Mouse (Mus musculus): ENCODE measurements around the gene Pnpla5. TPM values are rescaled to one million over a fixed set of nuclear protein-coding genes. Genes with fewer than 3 reads are reported as not detected.
"Not testable (repeated sequence)": the region's sequence is repeated elsewhere in the genome, so short reads cannot be mapped to it uniquely, and the experiment has no call there.

The Pnpla5 gene
- 0.07 TPM in 1 of 2 replicates, not detected in the other for polyA plus RNA-seq (2016; fragmentation: Nextera tagmentation; extraction: Ambion mirVana)

DNA sequence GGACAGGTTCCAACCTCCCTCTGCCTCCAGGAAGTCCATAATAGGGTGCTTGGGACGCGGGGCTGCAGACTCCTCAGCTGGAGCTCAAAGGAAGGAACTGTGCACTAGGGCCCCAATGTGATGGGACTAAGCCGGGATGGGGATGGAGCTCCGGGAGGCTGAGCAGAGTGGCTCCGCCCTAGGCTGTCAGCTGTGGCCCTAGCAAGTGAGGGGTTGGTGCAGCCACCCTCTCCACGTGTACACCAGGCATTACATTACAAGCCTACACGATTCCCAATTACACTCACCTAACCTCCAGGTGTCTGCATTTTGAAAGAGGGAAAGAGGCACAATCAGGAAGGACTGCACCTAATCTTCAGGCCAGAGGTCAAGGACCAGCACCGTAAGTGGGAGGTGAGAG, at the start of gene Pnpla5:
Gene Pnpla5 (minus strand): TSS at position 101 of the 400 bp plus-strand sequence.
- Histone ChIP-seq H3K9ac (no peak within 1 kb of the TSS), H3K27ac (no peak within 1 kb of the TSS), H3K4me1 (no peaks in the 10 kb centered on the region), H3K27me3 (replicated peaks) (peaks cover 3% of the 10 kb centered on the region; the same call in 1 of the 2 replicates), H3K4me2 (no peak within 1 kb of the TSS), H3K9me3 (replicated peaks) (no peaks in the 10 kb centered on the region), H3K36me3 (no peaks in the 10 kb centered on the region), H3K4me3 (no peak within 1 kb of the TSS)
- ATAC-seq = no peak
- WGBS (ENCODE audit: insufficient replicate concordance) = 54% methylated on average over 8 of the region's 8 CpGs

DNA sequence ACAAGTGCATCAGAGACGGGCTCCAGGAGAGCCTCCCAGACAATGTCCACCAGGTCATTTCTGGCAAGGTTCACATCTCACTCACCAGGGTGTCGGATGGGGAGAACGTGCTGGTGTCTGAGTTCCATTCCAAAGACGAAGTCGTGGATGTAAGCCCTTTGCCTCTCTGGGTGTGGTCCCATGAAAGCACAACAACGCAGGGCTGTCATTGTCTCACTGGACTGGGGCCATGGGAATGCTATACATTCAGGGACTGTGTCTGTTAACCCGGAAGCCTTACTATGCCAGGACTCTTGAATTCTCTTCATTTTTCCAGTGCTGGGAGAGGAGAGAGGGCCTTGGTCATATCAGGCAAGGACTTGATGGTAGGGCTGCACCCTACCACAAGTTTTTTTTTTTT, 48.2 kb upstream of the Pnpla5 start:
- ATAC-seq = no peak

DNA sequence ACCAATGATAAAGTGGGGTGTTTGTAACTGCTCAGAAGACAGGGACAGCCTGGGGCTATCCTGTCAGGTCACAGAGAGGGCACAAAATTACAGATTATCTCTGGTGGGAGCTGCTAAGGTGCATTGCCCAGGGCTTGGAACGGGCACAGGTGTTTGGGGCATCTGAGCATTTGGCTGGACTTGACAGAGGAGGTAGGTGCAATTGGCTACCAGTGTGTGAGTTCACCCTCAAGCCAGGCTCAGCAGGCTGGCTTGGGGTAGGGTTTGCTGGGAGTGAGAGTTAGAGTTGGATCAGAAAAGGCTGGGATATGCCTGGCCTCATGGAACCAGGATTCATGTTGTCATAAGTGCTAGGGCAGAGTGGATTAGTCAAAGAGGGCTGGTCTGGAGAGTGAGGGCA, 46.5 kb upstream of the Pnpla5 start:
- Histone ChIP-seq H3K4me2 (no peak overlapping the region), H3K4me1 (peaks cover 7% of the 10 kb centered on the region), H3K9me3 (replicated peaks) (no peaks in the 10 kb centered on the region), H3K27ac (no peak overlapping the region), H3K36me3 (no peaks in the 10 kb centered on the region), H3K9ac (no peak overlapping the region), H3K4me3 (no peak overlapping the region), H3K27me3 (replicated peaks) (peaks cover 42% of the 10 kb centered on the region)
- no peak for ATAC-seq
- WGBS (ENCODE audit: insufficient replicate concordance) = 40% methylated on average over 1 of the region's 1 CpGs

More for the DNA sequence above, 48.2 kb upstream of the Pnpla5 start:
- 75% methylated on average over 7 of the region's 7 CpGs for WGBS (ENCODE audit: insufficient replicate concordance)
- H3K9me3 ChIP-seq (replicated peaks) = no peaks in the 10 kb centered on the region
- H3K4me3 ChIP-seq = no peak overlapping the region
- H3K4me2 ChIP-seq = no peak overlapping the region
- no peaks in the 10 kb centered on the region for H3K36me3 ChIP-seq
- H3K9ac ChIP-seq = no peak overlapping the region
- H3K27me3 ChIP-seq (replicated peaks) = peaks cover 45% of the 10 kb centered on the region
- H3K4me1 ChIP-seq = peaks cover 7% of the 10 kb centered on the region
- H3K27ac ChIP-seq = no peak overlapping the region

DNA sequence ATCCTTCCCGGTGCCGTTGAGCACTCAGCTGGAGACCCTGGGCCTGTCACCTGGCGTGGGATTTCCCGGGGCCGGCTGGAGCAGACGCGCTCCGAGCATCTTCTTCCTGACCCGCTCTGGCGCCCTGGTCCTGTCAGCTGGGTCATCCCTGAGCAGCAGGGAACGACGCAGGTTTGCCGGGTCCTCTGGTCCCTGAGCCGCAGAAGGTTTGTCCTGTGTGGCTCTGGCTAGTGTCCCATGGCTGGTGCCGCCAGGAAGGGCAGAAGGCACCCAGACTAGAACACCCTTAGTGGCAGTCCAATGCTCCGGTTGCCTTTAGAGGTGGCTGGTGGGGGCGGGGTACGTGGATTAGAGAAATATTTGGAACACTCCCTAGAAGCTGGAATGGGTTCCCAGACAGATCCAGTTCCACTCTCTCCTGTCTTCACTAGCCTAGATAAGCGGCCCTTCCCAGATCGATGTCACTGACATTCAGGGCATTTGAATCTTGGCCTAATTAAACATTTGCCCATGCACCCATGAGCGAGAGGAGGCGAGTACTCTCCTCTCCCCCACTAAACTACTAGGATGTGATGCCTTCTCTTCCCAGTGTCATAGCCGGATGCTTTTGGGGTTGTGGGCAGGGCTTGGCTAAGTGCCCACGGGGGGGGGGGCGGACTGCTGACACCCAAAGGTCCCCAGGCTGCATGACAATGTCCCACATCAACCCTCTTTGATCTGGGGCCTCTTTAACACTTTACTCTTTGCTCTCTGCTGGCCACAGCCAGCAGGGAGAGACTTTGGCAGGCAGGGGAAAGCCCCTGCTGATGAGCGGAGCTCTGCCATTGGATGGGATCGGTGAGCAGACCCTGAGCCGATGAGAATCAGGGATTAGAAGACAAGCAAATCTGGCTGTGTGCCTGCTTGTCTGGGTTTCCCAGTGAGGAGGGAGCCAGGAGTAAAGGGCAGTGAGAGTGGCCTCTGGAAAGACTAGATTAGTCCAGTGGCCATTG, 45.5 kb upstream of the Pnpla5 start:
- Histone ChIP-seq H3K4me2 (peak overlapping the region; percentile 85), H3K36me3 (no peaks in the 10 kb centered on the region), H3K4me3 (peak overlapping the region; percentile 57), H3K9me3 (replicated peaks) (no peaks in the 10 kb centered on the region), H3K27ac (peak overlapping the region; percentile 59), H3K9ac (peak overlapping the region; percentile 58), H3K4me1 (peaks cover 7% of the 10 kb centered on the region), H3K27me3 (replicated peaks) (peaks cover 35% of the 10 kb centered on the region)
- WGBS (ENCODE audit: insufficient replicate concordance) = 4% methylated on average over 28 of the region's 28 CpGs
- ATAC-seq = peak; percentile 73

DNA sequence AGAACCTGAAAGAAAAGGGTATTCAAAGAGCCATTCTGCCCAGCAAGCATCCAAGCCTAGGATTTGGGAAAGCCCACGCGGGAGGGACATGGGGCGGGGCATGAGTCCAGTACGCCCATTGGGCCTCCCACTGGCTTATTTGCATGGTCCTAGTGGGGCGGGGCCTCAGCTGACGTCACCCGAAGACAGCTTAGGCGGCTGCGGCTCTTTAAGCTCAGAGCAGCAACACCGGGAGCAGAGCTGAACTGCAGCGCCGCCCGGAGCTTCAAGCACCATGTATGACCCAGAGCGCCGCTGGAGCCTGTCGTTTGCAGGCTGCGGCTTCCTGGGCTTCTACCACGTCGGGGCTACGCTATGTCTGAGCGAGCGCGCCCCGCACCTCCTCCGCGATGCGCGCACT, 44.6 kb upstream of the Pnpla5 start, which contains the start of gene Pnpla3:
Gene Pnpla3 (plus strand): TSS at position 238 of the 400 bp plus-strand sequence.
- peak within 1 kb of the TSS; percentile 59 for H3K27ac ChIP-seq
- peak within 1 kb of the TSS; percentile 57 for H3K4me3 ChIP-seq
- WGBS (ENCODE audit: insufficient replicate concordance) = under 1% methylated on average over 28 of the region's 28 CpGs
- peak within 1 kb of the TSS; percentile 85 for H3K4me2 ChIP-seq
- peak within 1 kb of the TSS; percentile 58 for H3K9ac ChIP-seq
- ATAC-seq = peak; percentile 90
- H3K36me3 ChIP-seq = no peaks in the 10 kb centered on the region
- H3K4me1 ChIP-seq = peaks cover 7% of the 10 kb centered on the region
- H3K27me3 ChIP-seq (replicated peaks) = peaks cover 35% of the 10 kb centered on the region
- no peaks in the 10 kb centered on the region for H3K9me3 ChIP-seq (replicated peaks)

DNA sequence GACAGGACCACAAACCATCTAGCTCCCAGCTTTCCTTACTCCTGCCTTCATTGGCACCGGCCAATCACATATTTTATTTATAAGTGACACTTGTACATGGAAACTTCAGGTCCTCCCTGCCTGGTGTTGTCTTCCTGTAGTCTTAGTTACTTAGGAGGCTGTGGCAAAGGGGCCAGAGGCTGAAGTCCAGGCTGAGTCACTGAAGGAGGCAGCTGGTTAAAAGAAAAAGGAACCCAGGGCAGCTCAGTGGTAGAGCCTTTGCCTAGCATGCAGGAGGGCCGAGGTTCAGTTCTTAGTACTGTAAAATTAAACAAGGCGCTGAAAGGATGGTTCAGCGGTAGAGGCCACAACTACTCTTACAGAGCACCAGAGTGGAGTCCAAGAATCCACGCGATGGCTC, 43.8 kb upstream of the Pnpla5 start:
- 62% methylated on average over 6 of the region's 6 CpGs for WGBS (ENCODE audit: insufficient replicate concordance)
- Histone ChIP-seq H3K4me2 (no peak overlapping the region; the same call in 1 of the 2 replicates), H3K27ac (no peak overlapping the region), H3K9ac (no peak overlapping the region), H3K4me3 (no peak overlapping the region), H3K27me3 (replicated peaks) (peaks cover 35% of the 10 kb centered on the region), H3K4me1 (peaks cover 7% of the 10 kb centered on the region), H3K36me3 (no peaks in the 10 kb centered on the region), H3K9me3 (replicated peaks) (no peaks in the 10 kb centered on the region)
- no peak for ATAC-seq

DNA sequence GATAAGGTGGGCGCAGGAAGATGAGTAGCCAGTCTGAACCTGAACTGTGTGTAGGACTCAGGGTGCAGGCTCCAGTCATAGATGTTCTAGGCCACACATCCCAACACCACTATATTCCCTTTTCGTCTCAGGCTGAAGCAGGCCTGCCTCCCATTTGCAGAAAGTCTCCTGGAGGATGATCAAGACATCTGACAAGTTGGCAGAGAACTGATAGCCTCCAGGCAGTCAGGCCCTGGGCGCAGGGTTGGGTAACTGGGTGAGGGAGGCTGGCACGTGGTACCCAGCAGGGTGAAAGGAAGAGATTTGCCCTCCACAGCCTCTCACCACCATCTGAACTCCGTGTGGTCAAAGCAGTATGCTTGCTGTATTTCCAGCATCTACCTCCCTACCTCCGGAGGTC, 38.9 kb upstream of the Pnpla5 start:
- H3K4me2 ChIP-seq = no peak overlapping the region
- no peak overlapping the region for H3K4me3 ChIP-seq
- peaks cover 2% of the 10 kb centered on the region; the same call in 1 of the 2 replicates for H3K27me3 ChIP-seq (replicated peaks)
- no peak for ATAC-seq
- H3K27ac ChIP-seq = no peak overlapping the region
- 60% methylated on average over 6 of the region's 6 CpGs for WGBS (ENCODE audit: insufficient replicate concordance)
- no peak overlapping the region for H3K9ac ChIP-seq
- H3K9me3 ChIP-seq (replicated peaks) = no peaks in the 10 kb centered on the region
- no peaks in the 10 kb centered on the region for H3K36me3 ChIP-seq
- no peaks in the 10 kb centered on the region for H3K4me1 ChIP-seq

DNA sequence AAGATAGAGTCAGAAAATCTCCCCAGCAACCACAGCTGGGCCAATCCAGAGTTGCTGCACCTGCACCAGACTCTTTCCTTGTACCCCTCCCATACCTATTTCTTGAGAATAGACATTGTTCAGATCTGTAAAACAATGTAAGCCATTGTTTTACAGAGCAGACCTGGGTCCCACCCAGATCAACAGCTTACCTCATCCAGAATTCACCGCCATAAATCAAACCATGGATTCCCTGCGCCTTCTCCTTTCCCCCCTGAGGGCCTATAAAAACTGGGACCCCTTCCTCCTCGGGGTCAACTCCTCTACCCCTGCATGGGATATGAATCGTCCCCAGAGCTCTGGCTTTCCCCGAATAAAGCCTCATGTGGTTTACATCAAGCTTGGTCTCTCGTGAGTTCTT, 34.6 kb upstream of the Pnpla5 start:
- WGBS (ENCODE audit: insufficient replicate concordance) = 72% methylated on average over 6 of the region's 6 CpGs

DNA sequence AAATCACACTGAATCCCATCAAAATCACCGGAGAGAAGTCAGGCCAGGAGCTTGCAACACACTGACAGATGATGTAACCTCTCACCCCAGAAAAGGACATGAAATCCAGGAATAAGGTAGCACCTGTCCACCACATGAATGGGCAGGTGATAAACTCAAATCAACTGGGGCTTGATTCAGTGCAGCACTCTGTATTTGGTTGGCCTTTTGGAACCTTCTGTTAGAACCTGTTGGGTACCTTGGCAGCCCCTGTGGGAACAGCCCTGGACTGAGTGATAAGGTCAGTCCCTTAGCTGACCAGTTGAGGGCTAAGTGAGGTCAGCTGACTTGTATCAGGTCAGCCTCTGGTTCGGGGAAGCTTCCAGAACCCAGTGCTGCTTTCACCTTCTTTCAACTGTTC, 33.2 kb upstream of the Pnpla5 start:
- WGBS (ENCODE audit: insufficient replicate concordance) = 57% methylated on average over 2 of the region's 2 CpGs
- H3K27me3 ChIP-seq (replicated peaks) = no peaks in the 10 kb centered on the region
- no peak for ATAC-seq

More for the DNA sequence above, 34.6 kb upstream of the Pnpla5 start:
- not testable (repeated sequence) for H3K4me3 ChIP-seq; H3K27me3 ChIP-seq (replicated peaks); H3K9me3 ChIP-seq (replicated peaks); H3K27ac ChIP-seq; H3K4me2 ChIP-seq; H3K4me1 ChIP-seq; H3K9ac ChIP-seq; H3K36me3 ChIP-seq; ATAC-seq

DNA sequence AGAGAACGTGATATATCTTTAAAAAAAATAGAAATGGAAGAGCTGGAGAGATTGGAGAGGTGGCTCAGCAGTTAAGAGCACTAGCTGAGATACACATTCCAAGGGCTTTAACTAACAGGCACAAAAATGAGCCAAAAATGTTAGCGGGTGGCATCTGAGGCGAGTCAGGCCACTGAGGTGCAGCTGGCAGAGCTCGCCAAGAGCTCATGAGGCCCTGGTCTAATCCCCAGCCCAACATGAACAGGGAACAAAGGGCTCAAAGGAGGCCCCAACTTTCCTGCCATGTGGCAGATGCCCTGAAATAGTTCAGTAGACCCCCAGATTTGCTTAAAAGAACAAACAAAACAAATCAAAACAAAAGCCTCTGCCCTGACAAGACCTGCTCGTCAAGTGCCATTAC, 18.0 kb upstream of the Pnpla5 start:
- 71% methylated on average over 5 of the region's 5 CpGs for WGBS (ENCODE audit: insufficient replicate concordance)
- no peaks in the 10 kb centered on the region for H3K9me3 ChIP-seq (replicated peaks)

More for the DNA sequence above, 33.2 kb upstream of the Pnpla5 start:
- no peak overlapping the region for H3K4me3 ChIP-seq
- no peaks in the 10 kb centered on the region for H3K36me3 ChIP-seq
- H3K9me3 ChIP-seq (replicated peaks) = no peaks in the 10 kb centered on the region
- no peak overlapping the region for H3K9ac ChIP-seq
- no peak overlapping the region for H3K4me2 ChIP-seq
- no peaks in the 10 kb centered on the region for H3K4me1 ChIP-seq
- no peak overlapping the region for H3K27ac ChIP-seq

DNA sequence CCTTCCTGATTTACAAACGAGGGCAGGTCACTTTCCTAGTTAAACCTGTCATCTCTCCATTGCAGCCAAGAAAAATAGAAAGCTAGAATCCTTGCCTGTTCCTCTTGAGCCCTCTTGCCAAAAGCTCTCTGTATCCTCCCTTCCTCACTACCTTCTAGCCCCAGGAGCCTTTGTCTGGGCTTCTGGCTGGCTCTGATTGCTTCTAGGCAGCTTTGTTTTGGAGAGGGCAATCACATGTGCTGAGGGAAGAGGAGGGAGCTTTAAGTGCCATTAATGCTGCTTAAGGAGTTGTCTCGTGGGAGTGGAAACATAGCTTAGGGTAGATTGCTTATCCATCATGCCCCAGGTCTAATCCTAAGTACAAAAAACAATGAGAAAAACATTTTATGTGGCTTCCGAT, 17.1 kb upstream of the Pnpla5 start:
- Histone ChIP-seq H3K27me3 (replicated peaks) (no peaks in the 10 kb centered on the region), H3K36me3 (no peaks in the 10 kb centered on the region), H3K27ac (no peak overlapping the region), H3K4me3 (no peak overlapping the region), H3K9ac (no peak overlapping the region), H3K4me2 (no peak overlapping the region), H3K9me3 (replicated peaks) (no peaks in the 10 kb centered on the region), H3K4me1 (no peaks in the 10 kb centered on the region)
- ATAC-seq = no peak
- WGBS (ENCODE audit: insufficient replicate concordance) = 48% methylated on average over 3 of the region's 3 CpGs

More for the DNA sequence above, 18.0 kb upstream of the Pnpla5 start:
- Histone ChIP-seq H3K27ac (no peak overlapping the region), H3K36me3 (no peaks in the 10 kb centered on the region), H3K4me1 (no peaks in the 10 kb centered on the region), H3K9ac (no peak overlapping the region), H3K27me3 (replicated peaks) (no peaks in the 10 kb centered on the region), H3K4me2 (no peak overlapping the region), H3K4me3 (no peak overlapping the region)
- no peak for ATAC-seq

DNA sequence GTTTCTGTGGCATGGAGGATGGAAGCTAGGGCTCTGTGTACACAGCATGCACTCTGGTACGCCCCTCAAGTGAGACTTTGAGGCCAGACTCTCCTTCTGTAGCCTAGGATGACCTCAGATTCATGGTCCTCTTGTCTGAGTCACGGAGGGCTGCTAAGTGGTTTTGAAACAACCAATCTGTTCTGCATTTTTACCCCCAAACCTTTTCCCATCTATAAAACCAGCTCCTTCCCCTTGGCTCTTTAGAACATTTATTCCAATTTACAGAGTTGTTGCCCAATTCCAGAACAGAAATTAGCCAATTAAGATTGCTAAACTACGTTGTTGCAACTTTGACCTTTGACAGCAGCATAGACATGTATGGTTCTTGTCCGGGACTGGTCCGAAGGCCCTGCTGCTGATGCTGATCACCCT, 16.6 kb upstream of the Pnpla5 start:
- no peak overlapping the region for H3K27ac ChIP-seq
- no peak for ATAC-seq
- H3K9me3 ChIP-seq (replicated peaks) = no peaks in the 10 kb centered on the region
- no peaks in the 10 kb centered on the region for H3K36me3 ChIP-seq
- H3K4me2 ChIP-seq = no peak overlapping the region
- H3K4me3 ChIP-seq = no peak overlapping the region
- 63% methylated on average over 5 of the region's 5 CpGs for WGBS (ENCODE audit: insufficient replicate concordance)
- H3K9ac ChIP-seq = no peak overlapping the region
- H3K4me1 ChIP-seq = no peaks in the 10 kb centered on the region
- H3K27me3 ChIP-seq (replicated peaks) = no peaks in the 10 kb centered on the region
